In genomic region chr5:23464247-23464646, GRCm38 (mm10) we compare ENCODE assay signal across 17 mouse cellular contexts.
"Had no signal": no experiment of that assay in that cellular context is flagged by ENCODE, and none has a peak within 500 bp of the region (broad histone marks: within the 10 kb centered on the region; RNA-seq: fewer than 3 reads in every experiment).

No protein-coding gene starts in this region.

- H3K27ac ChIP-seq: lung, embryonic 15.5 days; macrophage; midbrain, embryonic 13.5 days; midbrain, embryonic 15.5 days; neural tube, embryonic 12.5 days; stomach, embryonic 15.5 days; stomach, postnatal 0 days had no signal

- H3K4me2 ChIP-seq: lung, embryonic 15.5 days; midbrain, embryonic 11.5 days; midbrain, embryonic 13.5 days; midbrain, embryonic 15.5 days; neural tube, embryonic 12.5 days; stomach, embryonic 15.5 days had no signal

- H3K4me1 ChIP-seq: lung, embryonic 15.5 days; midbrain, embryonic 13.5 days; midbrain, embryonic 15.5 days; neural tube, embryonic 12.5 days; stomach, embryonic 15.5 days had no signal

- ATAC-seq: lung, postnatal 0 days; midbrain, embryonic 13.5 days; midbrain, embryonic 15.5 days had no signal

- DNase-seq: lung, adult 2 months; lung, postnatal 14 days; lung, postnatal 36 days; right cerebral cortex, postnatal 14 days; thymus, adult 2 months; thymus, postnatal 25 days; thymus, postnatal 4 days had no signal

- H3K9me3 ChIP-seq: lung, embryonic 15.5 days; megakaryocyte, embryonic 14.5 days; midbrain, embryonic 13.5 days; midbrain, embryonic 15.5 days; neural tube, embryonic 12.5 days; stomach, embryonic 15.5 days had no signal

- H3K27me3 ChIP-seq: lung, embryonic 15.5 days; megakaryocyte, embryonic 14.5 days; midbrain, embryonic 13.5 days; midbrain, embryonic 15.5 days; neural tube, embryonic 12.5 days; stomach, embryonic 15.5 days had no signal

- H3K9ac ChIP-seq: lung, embryonic 15.5 days; midbrain, embryonic 13.5 days; midbrain, embryonic 15.5 days; neural tube, embryonic 12.5 days; stomach, embryonic 15.5 days had no signal

- H3K4me3 ChIP-seq: lung, embryonic 15.5 days; megakaryocyte, embryonic 14.5 days; midbrain, embryonic 13.5 days; midbrain, embryonic 15.5 days; neural tube, embryonic 12.5 days; stomach, embryonic 15.5 days had no signal
